Mouse (Mus musculus): Measurements from ENCODE around the gene Pan3.

Pan3 gene

GRCm38 (mm10) chr5:147484142-147484541, 54.2 kb downstream of the Pan3 start:
- DNase-seq (ENCODE audit: low spot score in 2 of 2) = no peak

- DNase-seq (ENCODE audit: low spot score in 2 of 2) = no peak
These were observed 59.3 kb downstream of the Pan3 start for GRCm38 (mm10) chr5:147489226-147489625.

GRCm38 (mm10) chr5:147490907-147491306, 60.9 kb downstream of the Pan3 start:
- DNase-seq (ENCODE audit: low spot score in 2 of 2) = no peak

GRCm38 (mm10) chr5:147492511-147492910, 62.5 kb downstream of the Pan3 start:
- DNase-seq (ENCODE audit: low spot score in 2 of 2) = no peak

- no peak for DNase-seq (ENCODE audit: low spot score in 2 of 2)
These were observed 63.2 kb downstream of the Pan3 start for GRCm38 (mm10) chr5:147493205-147493604.

GRCm38 (mm10) chr5:147493685-147494084, 63.7 kb downstream of the Pan3 start:
- DNase-seq (ENCODE audit: low spot score in 2 of 2) = no peak

- DNase-seq (ENCODE audit: low spot score in 2 of 2) = no peak
These were observed 64.4 kb downstream of the Pan3 start for GRCm38 (mm10) chr5:147494388-147494787.

GRCm38 (mm10) chr5:147494791-147495376, 64.9 kb downstream of the Pan3 start:
- no peak for DNase-seq (ENCODE audit: low spot score in 2 of 2)

- no peak for DNase-seq (ENCODE audit: low spot score in 2 of 2)
These were observed 66.0 kb downstream of the Pan3 start for GRCm38 (mm10) chr5:147495961-147496360.

GRCm38 (mm10) chr5:147496921-147497320, 67.0 kb downstream of the Pan3 start:
- DNase-seq (ENCODE audit: low spot score in 2 of 2) = no peak

- DNase-seq (ENCODE audit: low spot score in 2 of 2) = no peak
These were observed 67.8 kb downstream of the Pan3 start for GRCm38 (mm10) chr5:147497714-147498113.

- no peak for DNase-seq (ENCODE audit: low spot score in 2 of 2)
These were observed 71.6 kb downstream of the Pan3 start for GRCm38 (mm10) chr5:147501456-147501998.

- DNase-seq (ENCODE audit: low spot score in 2 of 2) = no peak
These were observed 73.0 kb downstream of the Pan3 start for GRCm38 (mm10) chr5:147502921-147503320.

GRCm38 (mm10) chr5:147511350-147511749, 81.4 kb downstream of the Pan3 start:
- no peak for DNase-seq (ENCODE audit: low spot score in 2 of 2)

GRCm38 (mm10) chr5:147527006-147527405, 97.0 kb downstream of the Pan3 start:
- no peak for DNase-seq (ENCODE audit: low spot score in 2 of 2)

GRCm38 (mm10) chr5:147527788-147528187, 97.8 kb downstream of the Pan3 start:
- no peak for DNase-seq (ENCODE audit: low spot score in 2 of 2)

- DNase-seq (ENCODE audit: low spot score in 2 of 2) = no peak
These were observed 102.1 kb downstream of the Pan3 start for GRCm38 (mm10) chr5:147532031-147532430.

- no peak for DNase-seq (ENCODE audit: low spot score in 2 of 2)
These were observed 109.4 kb downstream of the Pan3 start for GRCm38 (mm10) chr5:147539409-147539808.

- no peak for DNase-seq (ENCODE audit: low spot score in 2 of 2)
These were observed 109.9 kb downstream of the Pan3 start for GRCm38 (mm10) chr5:147539815-147540214.

GRCm38 (mm10) chr5:147542291-147542690, 112.3 kb downstream of the Pan3 start:
- DNase-seq (ENCODE audit: low spot score in 2 of 2) = no peak

GRCm38 (mm10) chr5:147545731-147546241, 115.8 kb downstream of the Pan3 start:
- DNase-seq (ENCODE audit: low spot score in 2 of 2) = peak; percentile 19 to 63

- DNase-seq (ENCODE audit: low spot score in 2 of 2) = no peak
These were observed 119.2 kb downstream of the Pan3 start for GRCm38 (mm10) chr5:147549016-147549755.

All from thymus, postnatal 10 days (tissue).